Mouse (Mus musculus): Measurements from ENCODE around the gene Ankrd34a. TPM values are rescaled to one million over a fixed set of nuclear protein-coding genes. Genes with fewer than 3 reads are reported as not detected.

Ankrd34a gene
- polyA plus RNA-seq, 1 experiment from 2014 or later: 0.37 TPM

DNA sequence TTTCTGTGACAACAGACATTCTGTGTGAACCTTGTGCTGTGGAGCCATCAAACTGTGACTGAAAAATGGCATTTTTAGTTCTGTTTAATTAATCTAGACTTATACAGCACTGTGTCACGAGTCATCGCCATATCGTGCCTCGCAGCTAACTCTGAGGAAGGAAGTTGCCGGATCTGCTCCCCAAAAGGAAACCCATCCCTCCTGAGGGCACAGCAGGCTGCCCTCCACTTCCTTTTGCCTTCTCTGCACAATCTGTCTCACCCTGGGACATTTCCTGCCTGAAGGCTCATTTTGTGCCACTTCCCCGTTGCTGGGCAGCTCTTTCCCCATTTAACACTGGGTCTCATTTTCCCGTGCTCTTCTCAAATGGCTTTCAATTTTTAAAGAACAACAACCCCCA, 31.8 kb upstream of the Ankrd34a start:
- ATAC-seq: peak; percentile 42
- DNase-seq (ENCODE audit: low spot score): peak; percentile 85
- Histone ChIP-seq H3K27me3 (replicated peaks; ENCODE audit: insufficient read depth, low read length) (no peaks in the 10 kb centered on the region), H3K9me3 (ENCODE audit: low read length) (no peaks in the 10 kb centered on the region), H3K4me2 (replicated peaks; ENCODE audit: low read depth, low read length) (peak overlapping the region; percentile 25), H3K27ac (ENCODE audit: low read length) (peak overlapping the region; percentile 99), H3K36me3 (ENCODE audit: insufficient read depth, low read length) (peaks cover 18% of the 10 kb centered on the region), H3K4me3 (ENCODE audit: low read depth, low read length) (no peak overlapping the region), H3K4me1 (ENCODE audit: insufficient read depth, low read depth, low read length) (peaks cover 8% of the 10 kb centered on the region; the same call in 1 of the 2 replicates), H3K9ac (replicated peaks; ENCODE audit: low read depth) (no peak overlapping the region)
- peak; percentile 96 for TF ChIP-seq EP300 (IDR thresholded peaks at IDR 0.05)
- TF ChIP-seq CTCF (IDR thresholded peaks at IDR 0.05): no peak
- WGBS: 11% methylated on average over 7 of the region's 7 CpGs

GRCm38 (mm10) chr3:96565105-96565504, 31.3 kb upstream of the Ankrd34a start:
- no peak overlapping the region for H3K4me2 ChIP-seq (replicated peaks; ENCODE audit: low read depth, low read length)
- H3K4me1 ChIP-seq (ENCODE audit: insufficient read depth, low read depth, low read length): peaks cover 8% of the 10 kb centered on the region; the same call in 1 of the 2 replicates
- 66% methylated on average over 3 of the region's 3 CpGs for WGBS
- peaks cover 14% of the 10 kb centered on the region for H3K36me3 ChIP-seq (ENCODE audit: insufficient read depth, low read length)
- peak overlapping the region; percentile 99 for H3K27ac ChIP-seq (ENCODE audit: low read length)
- DNase-seq (ENCODE audit: low spot score) (no peak), ATAC-seq (no peak)
- H3K9me3 ChIP-seq (ENCODE audit: low read length): no peaks in the 10 kb centered on the region
- no peak overlapping the region for H3K9ac ChIP-seq (replicated peaks; ENCODE audit: low read depth)
- H3K27me3 ChIP-seq (replicated peaks; ENCODE audit: insufficient read depth, low read length): no peaks in the 10 kb centered on the region
- H3K4me3 ChIP-seq (ENCODE audit: low read depth, low read length): no peak overlapping the region
- TF ChIP-seq EP300 (IDR thresholded peaks at IDR 0.05) (no peak), CTCF (IDR thresholded peaks at IDR 0.05) (no peak)

- Histone ChIP-seq H3K27me3 (replicated peaks; ENCODE audit: insufficient read depth, low read length) (no peaks in the 10 kb centered on the region), H3K36me3 (ENCODE audit: insufficient read depth, low read length) (no peaks in the 10 kb centered on the region; the same call in 1 of the 2 replicates), H3K9me3 (ENCODE audit: low read length) (no peaks in the 10 kb centered on the region), H3K4me3 (ENCODE audit: low read depth, low read length) (no peak overlapping the region), H3K4me2 (replicated peaks; ENCODE audit: low read depth, low read length) (no peak overlapping the region), H3K4me1 (ENCODE audit: insufficient read depth, low read depth, low read length) (peaks cover 13% of the 10 kb centered on the region), H3K27ac (ENCODE audit: low read length) (no peak overlapping the region), H3K9ac (replicated peaks; ENCODE audit: low read depth) (no peak overlapping the region)
- no peak for TF ChIP-seq CTCF (IDR thresholded peaks at IDR 0.05)
- no peak for TF ChIP-seq EP300 (IDR thresholded peaks at IDR 0.05)
- 62% methylated on average over 8 of the region's 8 CpGs for WGBS
- ATAC-seq (no peak), DNase-seq (ENCODE audit: low spot score) (no peak)
Measured at GRCm38 (mm10) chr3:96566661-96567450, 29.6 kb upstream of the Ankrd34a start.

- 0 out of 2 replicates have a peak overlapping the region, but pooled peaks have one; percentile 2 for H3K27ac ChIP-seq (ENCODE audit: low read length)
- no peaks in the 10 kb centered on the region for H3K36me3 ChIP-seq (ENCODE audit: insufficient read depth, low read length)
- H3K9ac ChIP-seq (replicated peaks; ENCODE audit: low read depth): no peak overlapping the region
- peaks cover 14% of the 10 kb centered on the region for H3K4me1 ChIP-seq (ENCODE audit: insufficient read depth, low read depth, low read length)
- no peaks in the 10 kb centered on the region for H3K9me3 ChIP-seq (ENCODE audit: low read length)
- DNase-seq (ENCODE audit: low spot score) (no peak), ATAC-seq (no peak)
- TF ChIP-seq CTCF (IDR thresholded peaks at IDR 0.05): no peak
- no peak for TF ChIP-seq EP300 (IDR thresholded peaks at IDR 0.05)
- H3K4me2 ChIP-seq (replicated peaks; ENCODE audit: low read depth, low read length): no peak overlapping the region
- WGBS: 62% methylated on average over 8 of the region's 8 CpGs
- H3K4me3 ChIP-seq (ENCODE audit: low read depth, low read length): no peak overlapping the region
- H3K27me3 ChIP-seq (replicated peaks; ENCODE audit: insufficient read depth, low read length): no peaks in the 10 kb centered on the region
Measured at GRCm38 (mm10) chr3:96568605-96569004, 27.8 kb upstream of the Ankrd34a start.

- H3K9ac ChIP-seq (replicated peaks; ENCODE audit: low read depth): no peak overlapping the region
- TF ChIP-seq CTCF (IDR thresholded peaks at IDR 0.05) (no peak), EP300 (IDR thresholded peaks at IDR 0.05) (no peak)
- DNase-seq (ENCODE audit: low spot score) (no peak), ATAC-seq (no peak)
- no peaks in the 10 kb centered on the region for H3K27me3 ChIP-seq (replicated peaks; ENCODE audit: insufficient read depth, low read length)
- no peaks in the 10 kb centered on the region for H3K9me3 ChIP-seq (ENCODE audit: low read length)
- H3K27ac ChIP-seq (ENCODE audit: low read length): no peak overlapping the region
- H3K4me3 ChIP-seq (ENCODE audit: low read depth, low read length): no peak overlapping the region
- H3K4me1 ChIP-seq (ENCODE audit: insufficient read depth, low read depth, low read length): peaks cover 11% of the 10 kb centered on the region
- WGBS: 88% methylated on average over 13 of the region's 13 CpGs
- no peak overlapping the region for H3K4me2 ChIP-seq (replicated peaks; ENCODE audit: low read depth, low read length)
- H3K36me3 ChIP-seq (ENCODE audit: insufficient read depth, low read length): no peaks in the 10 kb centered on the region
Measured at GRCm38 (mm10) chr3:96569506-96569905, 26.9 kb upstream of the Ankrd34a start.

- H3K36me3 ChIP-seq (ENCODE audit: insufficient read depth, low read length): no peaks in the 10 kb centered on the region
- no peak overlapping the region for H3K4me3 ChIP-seq (ENCODE audit: low read depth, low read length)
- H3K9me3 ChIP-seq (ENCODE audit: low read length): no peaks in the 10 kb centered on the region
- 82% methylated on average over 11 of the region's 11 CpGs for WGBS
- no peak overlapping the region for H3K9ac ChIP-seq (replicated peaks; ENCODE audit: low read depth)
- TF ChIP-seq EP300 (IDR thresholded peaks at IDR 0.05) (no peak), CTCF (IDR thresholded peaks at IDR 0.05) (no peak)
- no peaks in the 10 kb centered on the region for H3K27me3 ChIP-seq (replicated peaks; ENCODE audit: insufficient read depth, low read length)
- 0 out of 2 replicates have a peak overlapping the region, but pooled peaks have one; percentile 39 for H3K27ac ChIP-seq (ENCODE audit: low read length)
- peaks cover 8% of the 10 kb centered on the region for H3K4me1 ChIP-seq (ENCODE audit: insufficient read depth, low read depth, low read length)
- ATAC-seq (no peak), DNase-seq (ENCODE audit: low spot score) (no peak)
- H3K4me2 ChIP-seq (replicated peaks; ENCODE audit: low read depth, low read length): no peak overlapping the region
Measured at GRCm38 (mm10) chr3:96569966-96570605, 26.4 kb upstream of the Ankrd34a start.
